Mouse (Mus musculus) neural tube, embryonic 12.5 days (tissue): Measurements from ENCODE around the gene Mpp3. TPM values are rescaled to one million over a fixed set of nuclear protein-coding genes. Genes with fewer than 3 reads are reported as not detected.

Source experiments
- ATAC-seq: fragments of 200-750 bp; cut with Nextera tagmentation; 2 replicates; pipeline ENCODE4 v1.8.0; 2017; ENCODE audit warnings: low read depth, mild to moderate bottlenecking, moderate TSS enrichment, moderate library complexity; ENCODE audit not compliant: low FRiP score
- H3K27ac ChIP-seq: fragments of 300-500 bp; sonication (generic); 2 replicates; pipeline ENCODE4 v1.5.1; 2016
- H3K27me3 ChIP-seq: fragments of 300-500 bp; sonication (generic); replicated peaks from 2 replicates; pipeline ENCODE4 v1.6.1; 2016; ENCODE audit warnings: mild to moderate bottlenecking
- H3K36me3 ChIP-seq: fragments of 300-500 bp; sonication (generic); 2 replicates; pipeline ENCODE4 v1.6.1; 2016; ENCODE audit warnings: mild to moderate bottlenecking
- H3K4me1 ChIP-seq: fragments of 300-500 bp; sonication (generic); 2 replicates; pipeline ENCODE4 v1.6.1; 2016
- H3K4me2 ChIP-seq: fragments of 300-500 bp; sonication (generic); replicated peaks from 2 replicates; pipeline ENCODE4 v1.6.1; 2016; ENCODE audit warnings: mild to moderate bottlenecking
- H3K4me3 ChIP-seq: fragments of 300-500 bp; sonication (generic); 2 replicates; pipeline ENCODE4 v1.5.1; 2016
- H3K9ac ChIP-seq: fragments of 300-500 bp; sonication (generic); 2 replicates; pipeline ENCODE4 v1.6.1; 2016; ENCODE audit warnings: mild to moderate bottlenecking
- H3K9me3 ChIP-seq: fragments of 300-500 bp; sonication (generic); 2 replicates; pipeline ENCODE4 v1.6.1; 2016; ENCODE audit warnings: mild to moderate bottlenecking
- WGBS: fragments of 180-500 bp; shearing (Covaris S2); methylation state at CpG from one replicate; pipeline ENCODE4 v1.1.7; 2016; 5-methylcytosine and 5-hydroxymethylcytosine counted together
- polyA plus RNA-seq: library from polyadenylated mRNA; unstranded; fragments of >200 nt; fragmentation: Nextera tagmentation; extraction: Ambion mirVana; gene quantifications from 2 replicates; pipeline ENCODE4 v1.2.1, GENCODE M21; 2016

Gene Mpp3
- polyA plus RNA-seq, 1 experiment from 2014 or later = 45.2 TPM

- H3K27ac ChIP-seq = no peak overlapping the region
- 89% methylated on average over 5 of the region's 5 CpGs for WGBS
- no peak for ATAC-seq
Observed at GRCm38 (mm10) chr11:101950021-101950420, 78.2 kb downstream of the Mpp3 start.

More at GRCm38 (mm10) chr11:101950021-101950420, 78.2 kb downstream of the Mpp3 start:
- Histone ChIP-seq H3K27me3 (peaks cover 5% of the 10 kb centered on the region; the same call in 1 of the 2 replicates), H3K36me3 (no peaks in the 10 kb centered on the region), H3K4me3 (no peak overlapping the region), H3K4me2 (no peak overlapping the region), H3K9me3 (no peaks in the 10 kb centered on the region), H3K9ac (no peak overlapping the region), H3K4me1 (peaks cover 12% of the 10 kb centered on the region)

Other genes starting within 250 kb of the Mpp3 start
- gene Etv4, start 243.1 kb downstream of the Mpp3 start, polyA plus RNA-seq = 10.7 and 15.4 TPM in 2 replicates
- gene Meox1, start 134.1 kb downstream of the Mpp3 start, polyA plus RNA-seq = 5.4 and 8.0 TPM in 2 replicates
- gene Sost, start 61.4 kb downstream of the Mpp3 start, polyA plus RNA-seq = 0.20 and 0.22 TPM in 2 replicates
- gene Cfap97d1, start 44.2 kb downstream of the Mpp3 start, polyA plus RNA-seq = not detected in 2 replicates
- 13.0 and 15.6 TPM in 2 replicates for gene Dusp3, start 41.4 kb downstream of the Mpp3 start, polyA plus RNA-seq
- gene Cd300lg, start 13.0 kb upstream of the Mpp3 start, polyA plus RNA-seq = 0.46 and 0.49 TPM in 2 replicates
- 23.9 and 25.4 TPM in 2 replicates for gene Mpp2, start 60.1 kb upstream of the Mpp3 start, polyA plus RNA-seq
- not detected in 2 replicates for gene Ppy, start 72.9 kb upstream of the Mpp3 start, polyA plus RNA-seq
- 1.1 TPM in 1 of 2 replicates, not detected in the other for gene Pyy, start 79.4 kb upstream of the Mpp3 start, polyA plus RNA-seq
- not detected in 2 replicates for gene Nags, start 117.1 kb upstream of the Mpp3 start, polyA plus RNA-seq
- 35.3 and 37.3 TPM in 2 replicates for gene Tmem101, start 127.9 kb upstream of the Mpp3 start, polyA plus RNA-seq
- gene Lsm12, start 156.8 kb upstream of the Mpp3 start, polyA plus RNA-seq = 87.0 and 112 TPM in 2 replicates
- 29.6 and 30.8 TPM in 2 replicates for gene G6pc3, start 161.2 kb upstream of the Mpp3 start, polyA plus RNA-seq
- 104 and 106 TPM in 2 replicates for gene Hdac5, start 201.7 kb upstream of the Mpp3 start, polyA plus RNA-seq
- gene BC030867, start 220.4 kb upstream of the Mpp3 start, polyA plus RNA-seq = 10.0 and 11.6 TPM in 2 replicates
- gene Asb16, start 240.3 kb upstream of the Mpp3 start, polyA plus RNA-seq = not detected in 2 replicates